Mouse (Mus musculus) heart, adult 2 months (tissue): ENCODE data around the gene Rpl37.

Experiments
- CTCF ChIP-seq: fragments of 200-600 bp; IDR thresholded peaks from 2 replicates; pipeline ENCODE4 v1.8.1; 2022; ENCODE audit warnings: antibody characterized with exemption, mild to moderate bottlenecking, moderate library complexity
- EP300 ChIP-seq: fragments of 200-500 bp; IDR thresholded peaks from 2 replicates; pipeline ENCODE4 v1.6.1; 2011; ENCODE audit warnings: low read depth, low read length, control low read depth; ENCODE audit not compliant: insufficient read depth

DNA sequence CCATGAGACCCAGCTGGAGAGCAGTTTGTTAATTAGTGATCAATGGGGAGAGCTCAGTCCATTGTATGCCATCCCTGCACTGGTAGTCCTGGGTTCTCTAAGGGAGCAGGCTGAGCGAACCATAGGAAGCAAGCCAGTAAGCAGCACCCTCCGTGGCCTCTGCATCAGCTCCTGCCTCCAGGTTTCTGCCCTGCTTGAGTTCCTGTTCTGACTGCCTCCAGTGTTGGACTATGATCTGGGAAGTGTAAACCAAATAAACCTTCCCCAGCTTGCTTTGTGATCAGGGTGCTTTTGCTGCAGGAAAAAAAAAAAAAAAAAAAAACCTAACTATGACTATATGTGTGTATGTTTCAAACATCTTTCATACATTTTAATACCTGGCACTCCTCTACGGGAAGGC lies 16.9 kb downstream of the Rpl37 start:
- no peak for TF ChIP-seq EP300
- TF ChIP-seq CTCF, result no peak
